Mouse (Mus musculus) adrenal gland, adult 2 months (tissue): ENCODE data around the gene Grid2. TPM values are rescaled to one million over a fixed set of nuclear protein-coding genes. Genes with fewer than 3 reads are reported as not detected.

Experiments used
- DNase-seq: peaks from one replicate; pipeline ENCODE4 v3.0.0; 2021
- polyA plus RNA-seq: library from polyadenylated mRNA; depleted of rRNA; stranded (reverse); fragments of >200 nt; gene quantifications from 2 replicates; pipeline ENCODE4 v1.2.3, GENCODE M21; 2012
- total RNA-seq, 2 experiments: library from RNA; stranded (reverse); gene quantifications; 2 replicates each; pipeline ENCODE4 v1.2.3; 2021

Gene Grid2
- total and polyA plus RNA-seq, 3 experiments, result 0.10 TPM; not detected in 2

DNA sequence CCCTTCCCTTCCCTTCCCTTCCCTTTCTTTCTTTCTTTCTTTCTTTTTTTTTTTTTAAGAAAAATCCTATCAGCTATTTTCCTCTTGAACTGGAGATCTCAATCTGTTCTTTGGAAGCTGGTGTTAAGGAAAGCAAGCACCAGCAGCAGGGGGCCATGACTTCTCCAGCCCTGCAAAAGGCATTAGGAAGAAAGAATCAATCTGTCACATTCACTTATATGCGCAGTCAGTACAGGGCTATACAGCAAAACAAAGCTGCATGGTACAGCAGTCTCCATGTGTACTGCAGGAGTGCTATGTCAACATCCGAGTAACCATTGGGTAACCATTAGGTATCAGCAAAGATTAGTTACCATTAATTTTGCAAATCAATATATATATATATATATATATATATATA is 809.0 kb downstream of the Grid2 start:
- no peak for DNase-seq

DNA sequence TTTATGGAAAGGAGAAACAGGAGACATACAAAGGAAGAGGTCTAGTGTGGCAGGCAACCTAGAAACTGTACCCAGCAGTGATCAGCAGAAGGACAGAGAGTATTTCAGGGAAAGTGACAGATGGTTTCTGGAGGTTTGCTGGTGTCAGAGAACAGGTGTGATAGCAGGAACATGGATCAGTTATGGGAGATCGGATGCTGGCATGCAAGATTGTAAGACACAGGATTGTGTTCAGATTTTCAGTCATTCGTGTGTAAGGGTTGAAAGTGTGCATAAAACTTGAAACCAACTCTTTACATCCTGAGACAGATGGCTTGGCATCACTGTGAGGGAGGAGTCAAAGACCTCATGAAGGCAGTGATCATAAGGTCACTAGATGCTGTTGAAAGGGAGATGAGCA is 817.7 kb downstream of the Grid2 start:
- DNase-seq, result no peak

DNA sequence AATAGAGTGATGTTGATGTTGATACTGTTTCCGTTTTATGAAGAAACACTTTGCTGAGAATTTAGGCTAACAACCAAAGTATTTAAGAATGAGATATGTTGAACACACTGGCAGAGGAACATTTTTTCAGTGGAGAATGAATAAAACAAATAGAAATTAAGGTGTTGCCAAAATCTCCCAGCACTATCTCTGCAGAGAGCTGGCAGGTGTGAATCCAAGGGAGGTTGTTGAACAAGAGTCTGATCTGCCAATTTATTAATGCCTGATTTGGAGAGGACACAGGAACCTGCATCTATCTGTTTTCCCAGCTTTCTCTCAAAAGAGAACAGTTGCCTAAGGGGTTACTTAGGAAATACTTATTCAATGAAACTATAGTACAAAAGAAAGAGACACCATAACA is 822.2 kb downstream of the Grid2 start:
- DNase-seq, result no peak

DNA sequence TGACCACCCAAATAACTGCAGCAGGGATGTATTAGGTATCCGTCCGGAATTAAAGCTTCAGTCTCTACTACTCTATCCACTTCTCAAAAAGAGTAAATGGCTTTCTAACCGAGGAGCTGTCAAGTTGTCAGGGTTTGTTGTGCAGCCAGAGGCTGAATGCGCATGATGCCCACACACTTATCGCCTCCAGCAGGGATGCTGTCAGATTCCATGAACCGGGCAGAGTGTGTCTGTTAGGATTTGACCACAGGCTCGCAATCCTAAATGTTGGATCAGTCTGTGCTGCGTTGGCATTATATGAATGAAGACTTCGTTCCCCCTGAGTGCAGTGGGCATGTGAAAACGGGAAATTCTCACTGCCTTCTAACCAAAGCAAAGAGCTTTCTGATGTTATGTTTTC is 843.0 kb downstream of the Grid2 start:
- no peak for DNase-seq

DNA sequence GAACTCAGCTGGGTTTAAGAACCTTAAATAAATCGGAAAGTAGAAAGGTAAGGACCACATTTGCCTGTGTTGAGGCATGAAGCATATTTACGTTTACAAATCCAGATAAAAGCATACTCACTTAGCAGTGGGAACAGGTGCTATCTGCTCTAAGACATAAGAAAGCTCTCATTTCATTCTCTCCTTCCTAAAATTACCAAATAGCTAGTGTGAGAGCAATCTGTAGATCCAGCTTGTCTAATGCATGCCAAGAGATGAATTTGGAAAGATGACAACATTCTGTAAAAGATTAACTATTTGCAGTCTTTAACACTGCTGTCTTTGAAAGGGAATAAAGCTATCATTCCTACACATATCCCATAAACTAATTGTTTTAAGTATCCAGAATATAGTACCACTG is 858.9 kb downstream of the Grid2 start:
- DNase-seq, result no peak

DNA sequence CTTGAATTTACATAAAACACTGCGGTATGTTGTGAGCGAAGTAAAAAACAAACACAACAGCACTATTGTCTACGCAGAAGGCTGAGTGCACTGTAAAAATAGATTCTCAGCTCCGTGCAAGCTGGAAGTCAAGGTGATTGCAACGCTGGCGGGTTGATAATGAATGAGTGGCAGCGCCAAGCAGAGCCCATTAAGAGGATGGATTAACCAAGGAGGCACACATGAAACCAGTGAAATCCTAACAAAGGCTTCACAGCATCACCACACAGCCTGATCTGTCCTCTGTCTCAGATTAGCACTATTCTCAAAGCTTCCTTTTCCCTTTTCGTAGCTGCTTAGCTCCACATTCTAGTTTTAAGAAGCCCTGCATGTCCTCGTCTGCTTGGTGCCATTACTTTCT is 880.6 kb downstream of the Grid2 start:
- no peak for DNase-seq

DNA sequence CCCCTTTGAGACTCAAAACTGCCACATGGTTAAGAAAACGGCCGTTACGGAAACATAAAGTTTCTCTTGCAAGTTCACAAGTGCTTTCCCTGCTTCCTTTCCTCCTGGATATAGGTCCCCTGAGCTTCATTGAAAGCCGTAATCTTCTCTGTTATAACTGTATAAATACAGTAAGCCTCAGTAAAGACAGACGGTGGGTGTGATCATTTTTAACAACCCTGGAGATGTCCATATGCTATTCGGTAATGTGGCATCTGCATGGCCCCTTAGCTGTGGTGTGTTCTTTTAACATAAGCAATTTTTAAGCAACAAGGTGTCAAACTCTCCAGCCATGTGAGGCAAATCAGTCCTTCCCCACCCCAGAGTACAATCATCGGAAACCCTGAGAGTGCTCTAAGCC is 892.9 kb downstream of the Grid2 start:
- DNase-seq, result no peak

DNA sequence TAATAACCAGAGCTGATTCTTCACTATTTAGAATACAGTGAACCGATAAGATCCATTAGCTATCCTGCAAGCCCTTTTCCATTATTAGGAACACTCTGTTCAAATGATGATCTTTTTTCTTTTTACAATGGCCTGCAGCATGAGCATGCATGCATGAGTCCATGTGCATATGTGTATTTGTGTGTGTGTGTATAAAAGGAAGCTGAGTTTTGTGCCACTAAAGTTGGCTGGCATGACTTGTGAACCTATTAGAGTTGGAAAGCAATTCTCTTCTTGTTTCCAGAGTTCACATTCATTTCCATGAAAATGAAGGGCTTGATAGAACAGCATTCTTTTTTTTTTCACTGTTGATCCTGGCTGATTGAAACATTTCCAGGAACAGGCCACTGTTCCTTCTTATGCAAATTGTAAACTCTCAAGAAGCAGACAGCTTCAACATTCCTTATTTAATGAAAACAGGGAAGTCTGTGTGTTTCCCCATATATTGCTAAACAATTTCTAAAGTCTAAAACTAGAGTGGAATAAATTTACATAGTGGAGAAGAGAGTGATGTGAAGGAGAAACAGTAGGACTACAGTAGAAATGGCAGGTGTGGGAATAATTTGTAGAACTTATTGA is 919.4 kb downstream of the Grid2 start:
- DNase-seq, result no peak

DNA sequence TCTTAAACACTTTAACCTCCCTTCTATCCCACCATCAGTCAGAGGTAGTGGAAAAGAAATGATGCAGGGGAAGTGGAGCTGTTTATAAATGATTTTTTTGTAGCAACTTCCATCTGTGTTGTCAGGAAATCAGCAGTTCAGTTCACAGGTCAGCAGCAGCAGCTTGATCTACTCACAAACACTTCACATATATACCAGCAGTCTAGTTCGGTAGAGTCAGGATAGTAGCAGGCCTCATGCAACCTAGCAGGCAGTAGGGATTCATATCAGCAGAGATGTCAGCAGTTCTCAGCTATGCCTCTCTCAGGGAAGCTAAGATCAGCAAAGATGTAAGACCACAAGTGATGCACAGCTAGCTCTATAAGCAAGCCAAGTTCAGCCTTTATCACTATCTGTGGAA is 938.0 kb downstream of the Grid2 start:
- no peak for DNase-seq

DNA sequence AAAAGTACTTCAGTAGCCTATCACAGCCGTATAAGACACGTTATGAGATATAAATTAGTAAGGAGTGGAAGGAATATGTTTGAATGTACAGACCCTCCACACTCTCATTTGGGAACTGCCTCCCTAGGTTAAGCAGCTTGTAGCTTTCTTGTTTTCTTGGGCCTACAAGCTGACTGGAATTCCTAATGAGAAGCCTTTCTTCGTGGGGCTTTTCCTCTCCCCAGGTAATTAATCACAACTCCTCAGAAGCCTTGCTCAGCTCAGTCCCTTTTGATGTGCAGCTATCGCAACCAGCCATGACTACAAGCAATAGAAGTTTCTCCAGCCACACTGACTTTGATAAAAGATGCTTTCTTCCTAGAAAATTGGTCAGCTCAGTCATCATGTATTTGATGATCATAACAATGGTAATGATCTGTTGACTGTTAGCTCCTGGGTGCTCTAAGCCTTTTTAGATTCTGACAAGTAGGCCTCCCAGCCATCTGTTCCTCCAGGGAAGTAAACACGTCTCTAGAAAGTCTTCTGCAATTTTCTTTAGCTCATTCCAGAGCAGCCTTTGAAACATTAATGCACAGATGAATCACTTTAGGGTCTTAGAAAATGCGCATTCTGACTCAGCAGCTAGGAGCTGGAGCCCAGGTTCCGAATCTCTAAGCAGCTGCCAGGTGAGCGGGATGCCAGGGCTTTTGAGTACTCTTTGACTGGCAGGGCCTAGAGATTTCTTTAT is 946.9 kb downstream of the Grid2 start:
- DNase-seq, result no peak

DNA sequence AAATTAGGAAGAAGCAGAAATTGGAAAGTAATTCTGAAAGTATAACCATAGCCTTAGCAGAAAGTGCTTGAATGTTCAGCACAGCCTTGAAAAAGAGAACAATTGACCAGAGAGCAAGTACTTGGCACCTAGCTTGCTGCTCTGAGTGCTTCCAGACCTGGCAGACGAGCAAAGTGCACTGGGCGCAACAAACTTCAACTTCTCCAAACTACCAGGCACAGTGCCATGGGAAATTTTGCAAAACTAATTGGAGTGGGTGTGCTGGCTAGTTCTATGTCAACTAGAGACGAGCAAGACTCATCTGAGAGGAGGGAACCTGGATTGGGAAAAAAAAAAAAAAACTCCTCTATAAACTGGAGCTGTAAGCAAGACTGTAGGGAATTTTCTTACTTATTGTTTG is 980.7 kb downstream of the Grid2 start:
- DNase-seq, result peak; percentile 3

DNA sequence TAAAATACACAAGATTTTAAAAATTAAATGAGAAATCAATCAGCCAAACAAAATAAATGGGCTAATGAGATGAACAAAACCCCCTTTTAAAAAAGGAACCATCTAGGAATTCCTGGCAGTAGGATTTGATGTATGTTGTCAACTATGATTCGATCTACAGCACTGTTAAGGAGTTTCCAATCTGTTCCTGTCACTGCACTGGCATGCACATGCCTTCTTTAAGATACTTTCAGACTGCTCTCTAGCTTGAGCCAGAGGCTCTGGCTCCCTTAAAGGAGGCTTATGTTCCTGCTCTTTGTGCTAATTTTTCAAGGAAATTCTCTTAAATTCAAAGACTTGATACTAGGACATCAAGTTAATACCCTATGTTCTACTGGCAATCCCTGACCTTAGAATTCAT is 984.9 kb downstream of the Grid2 start:
- no peak for DNase-seq

DNA sequence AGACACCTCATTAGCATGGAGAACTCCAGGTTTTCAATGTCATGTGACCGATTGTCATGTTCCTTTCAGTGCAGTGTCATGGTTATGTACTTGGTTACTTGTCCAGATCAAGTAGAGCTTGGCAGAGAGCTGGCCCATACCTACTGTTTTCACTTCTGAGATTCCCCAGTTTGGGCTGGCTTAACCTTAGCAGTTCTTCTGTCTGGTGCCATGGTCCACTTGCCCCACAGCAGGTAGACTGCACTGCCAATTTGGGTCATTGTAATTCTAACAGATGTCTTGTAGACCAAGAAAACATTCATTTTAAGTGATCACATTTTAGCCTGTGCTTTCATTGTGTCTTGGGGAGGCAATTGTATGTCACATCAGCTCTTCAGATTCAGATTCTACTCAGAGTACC is 990.3 kb downstream of the Grid2 start:
- no peak for DNase-seq

DNA sequence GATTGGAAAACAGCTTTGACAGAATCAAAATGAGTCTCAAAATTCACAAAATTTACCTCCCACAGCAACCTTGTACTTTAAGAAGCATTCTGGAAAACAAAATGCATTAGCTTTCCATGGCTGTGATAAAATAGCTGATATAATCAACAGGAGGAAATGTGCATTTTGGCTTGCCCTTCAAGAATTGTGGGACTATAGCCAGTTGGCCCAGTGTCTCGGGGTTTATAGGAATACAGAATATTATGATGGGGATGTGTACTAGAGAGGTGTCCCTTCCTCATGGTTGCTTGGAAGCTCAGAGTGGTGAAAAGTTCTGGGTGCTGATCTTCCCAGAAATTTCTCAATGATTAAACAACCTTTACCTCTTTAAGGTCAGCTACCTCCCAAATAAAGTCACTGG is 995.4 kb downstream of the Grid2 start:
- no peak for DNase-seq

DNA sequence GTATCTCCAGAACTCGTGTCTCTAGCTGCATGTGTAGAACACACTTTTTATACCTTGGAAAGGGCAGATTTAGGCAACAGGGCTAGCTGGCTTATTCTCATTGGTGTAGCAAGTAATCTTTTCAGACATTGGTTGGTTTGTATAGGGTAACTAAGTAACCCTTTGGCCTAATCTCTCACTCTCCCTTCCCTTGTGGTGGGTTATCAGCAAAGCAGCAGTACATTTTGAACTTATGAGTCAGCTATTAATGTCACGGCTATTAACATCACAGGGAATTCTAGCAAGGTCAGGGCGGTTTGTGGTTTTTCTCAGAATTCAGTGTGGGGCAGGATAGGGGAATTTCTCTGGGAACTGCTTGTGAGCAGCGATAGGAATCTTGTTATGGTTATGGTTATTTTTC is 1007.8 kb downstream of the Grid2 start:
- peak; percentile 24 for DNase-seq

DNA sequence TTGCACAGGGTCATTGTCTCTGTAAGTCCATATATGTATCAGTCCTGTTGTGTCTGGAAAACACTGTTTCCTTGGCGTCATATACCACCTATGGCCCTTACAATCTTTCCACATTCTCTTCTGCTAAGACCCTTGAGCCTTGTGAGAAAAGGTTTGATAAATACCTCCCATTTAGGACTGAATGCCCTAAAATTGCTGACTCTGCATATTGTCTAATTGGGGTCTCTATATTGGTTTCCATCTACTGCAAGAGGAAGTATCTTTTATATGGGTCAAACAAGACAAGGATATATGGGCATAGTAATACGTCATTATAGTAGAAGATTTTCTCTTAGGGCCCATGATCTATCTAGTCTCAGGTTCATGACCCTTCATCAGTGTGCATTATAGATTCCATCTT is 1008.5 kb downstream of the Grid2 start:
- DNase-seq, result no peak

DNA sequence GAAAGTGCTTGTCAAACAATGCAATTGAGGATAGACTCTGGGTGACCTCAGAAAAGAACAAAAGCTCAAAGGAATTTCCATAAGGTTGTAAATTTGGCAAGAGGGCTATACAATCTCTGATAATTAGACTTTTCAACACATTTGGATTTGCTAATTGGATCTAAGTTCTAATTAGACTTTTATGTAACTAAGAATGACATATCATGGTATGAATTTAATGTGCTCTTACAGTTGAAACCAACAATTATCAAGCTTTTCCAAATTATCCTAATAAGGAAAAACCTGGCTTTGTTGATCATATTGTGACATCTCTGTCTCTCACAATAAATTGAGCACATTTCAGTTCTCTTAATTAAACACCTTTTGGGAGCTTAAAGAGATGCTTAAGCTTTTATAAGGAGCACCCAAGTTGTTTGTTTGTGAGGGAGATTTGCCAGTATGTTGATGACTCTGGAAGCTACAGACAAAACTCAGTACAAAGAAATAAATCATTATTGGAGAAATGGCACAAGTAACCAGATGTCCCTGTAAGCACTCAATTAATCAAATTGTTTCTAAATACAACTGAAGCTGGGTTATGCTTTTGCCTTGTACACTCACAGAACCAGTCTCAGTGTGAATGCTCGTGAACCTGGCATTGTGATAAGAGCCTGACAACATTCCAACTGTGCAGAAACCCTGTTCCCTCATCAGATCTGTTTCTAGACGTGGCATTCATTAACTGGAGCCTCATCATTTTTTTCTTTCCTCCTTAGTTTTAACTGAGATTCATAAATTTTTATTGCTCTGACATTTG is 1018.8 kb downstream of the Grid2 start:
- no peak for DNase-seq

DNA sequence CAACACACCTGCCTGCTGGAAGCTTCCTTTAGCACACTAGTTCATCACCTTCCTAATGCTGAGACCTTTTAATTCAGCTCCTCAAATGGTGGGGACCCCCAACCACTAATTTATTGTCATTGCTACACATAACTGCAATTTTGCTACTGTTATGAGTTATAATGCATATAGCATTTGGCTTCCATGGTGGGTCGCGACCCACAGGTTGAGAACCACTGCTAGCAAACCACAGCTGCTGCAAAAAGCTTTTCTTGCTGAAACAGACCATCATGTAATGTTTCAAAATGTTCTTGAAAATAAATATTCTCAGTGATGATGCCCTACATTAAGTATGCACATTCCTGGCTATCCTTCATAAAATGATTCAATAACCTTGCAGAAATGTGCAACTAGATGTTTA is 1024.3 kb downstream of the Grid2 start:
- DNase-seq, result no peak

DNA sequence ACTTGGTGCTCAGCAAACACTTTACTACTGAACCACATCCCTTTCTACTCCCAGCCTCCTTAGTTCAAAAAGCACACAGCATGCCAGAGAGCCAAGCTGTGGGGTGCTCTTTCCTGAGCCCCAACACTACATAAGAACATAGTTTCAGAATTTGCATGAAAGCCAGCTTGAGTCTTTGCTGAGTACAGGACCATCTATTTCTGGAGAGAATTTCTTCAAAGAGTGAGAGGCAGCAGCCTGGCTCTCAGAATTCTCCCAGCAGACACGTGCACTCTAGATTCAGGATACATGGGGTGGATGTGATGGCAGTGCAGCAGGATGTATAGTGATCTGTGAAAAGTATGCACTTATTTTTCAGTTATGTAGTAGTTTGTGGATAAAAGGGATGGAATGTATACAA is 1038.1 kb downstream of the Grid2 start:
- no peak for DNase-seq

DNA sequence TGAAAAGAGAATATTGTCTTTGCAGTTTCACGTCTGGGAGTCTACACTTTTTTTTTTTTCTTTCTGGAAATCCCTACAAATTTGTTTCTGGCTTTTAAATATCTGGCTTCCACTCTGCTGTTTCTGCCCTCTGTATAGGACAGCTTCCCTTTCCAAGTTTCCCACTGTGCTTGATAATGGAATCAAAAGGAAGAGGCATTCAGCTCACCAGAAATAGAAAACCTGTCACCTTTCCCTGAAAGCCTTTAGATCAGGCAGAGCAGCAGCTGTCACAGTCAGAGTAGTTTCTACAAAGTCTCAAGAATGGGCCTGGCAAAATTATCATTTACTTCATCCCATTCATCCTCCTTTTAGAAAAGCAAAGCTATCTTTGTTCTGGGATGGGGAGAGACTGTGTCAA is 1042.0 kb downstream of the Grid2 start:
- DNase-seq, result no peak

DNA sequence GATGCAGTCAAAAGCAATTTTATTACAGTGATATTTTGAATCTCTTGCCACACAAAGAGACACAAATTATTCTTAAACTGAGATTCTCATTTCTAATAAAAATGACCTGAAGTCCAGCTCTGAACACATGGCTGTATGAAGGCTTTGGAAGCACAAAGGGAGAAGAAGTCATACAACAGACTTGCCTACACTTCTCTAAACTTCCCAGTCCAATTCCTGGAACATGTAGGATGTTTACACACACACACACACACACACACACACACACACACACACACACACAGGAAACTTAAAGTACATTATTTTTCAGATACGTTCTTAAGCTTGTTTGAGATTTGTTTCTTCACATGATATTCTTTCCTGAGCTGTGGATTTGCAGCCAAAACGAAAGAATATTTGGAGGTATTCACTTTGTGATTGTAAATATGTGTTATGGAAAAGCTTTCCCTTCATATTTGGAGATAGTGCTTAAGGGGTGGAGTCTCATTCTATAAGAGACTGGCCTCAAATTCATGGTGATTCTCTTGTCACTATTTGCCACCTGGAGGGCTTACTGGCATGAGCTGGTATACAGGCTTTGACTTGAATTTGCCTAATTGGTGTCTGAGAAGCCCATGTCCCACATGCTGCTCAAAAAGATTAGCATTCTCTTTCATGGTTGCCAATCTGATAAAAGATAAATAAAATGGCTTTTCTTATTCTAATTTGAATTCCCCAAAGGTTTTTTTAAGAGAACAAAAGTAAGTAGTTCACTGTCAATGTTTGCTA is 1049.2 kb downstream of the Grid2 start:
- no peak for DNase-seq

DNA sequence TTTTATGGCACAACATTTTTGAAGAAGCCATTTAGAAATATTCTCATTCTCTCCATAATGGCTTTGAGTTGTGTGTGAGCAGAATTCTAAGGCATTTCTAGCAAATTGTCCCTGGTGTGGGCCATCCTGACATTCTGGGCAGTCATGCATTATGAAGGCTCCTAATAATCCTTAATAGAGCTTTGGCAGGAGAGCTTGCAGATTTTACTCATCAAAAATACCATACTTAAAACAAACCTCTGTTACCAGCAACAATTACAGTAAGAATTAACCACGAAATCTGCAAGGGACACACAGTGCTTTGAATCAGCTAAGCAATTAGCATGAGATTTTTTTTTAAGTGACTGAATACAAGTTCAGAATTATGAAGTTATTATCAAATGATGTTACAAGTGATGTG is 1053.0 kb downstream of the Grid2 start:
- DNase-seq, result no peak

DNA sequence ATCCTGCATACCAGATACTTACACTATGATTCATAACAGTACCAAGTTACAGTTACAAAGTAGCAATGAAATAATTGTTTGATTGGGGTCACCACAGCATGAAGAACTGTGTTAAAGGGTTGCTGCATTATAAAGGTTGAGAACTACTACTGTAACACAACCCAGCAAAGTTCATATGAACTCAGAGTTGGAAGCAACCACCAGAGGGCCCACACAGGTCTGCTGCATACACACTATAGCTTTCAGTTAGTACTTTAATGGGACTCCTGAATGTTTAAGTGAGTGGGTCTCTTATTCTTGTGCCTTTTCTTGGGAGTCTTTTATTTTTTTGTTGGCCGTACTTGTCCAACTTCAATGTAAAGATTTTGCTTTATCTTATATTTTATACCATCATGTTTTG is 1057.5 kb downstream of the Grid2 start:
- no peak for DNase-seq
